Mouse (Mus musculus) right cerebral cortex, postnatal 25 days (tissue): ENCODE measurements around the gene Cog7.

Experiments used
- DNase-seq: peaks from one replicate; pipeline ENCODE4 v3.0.0; 2022

The Cog7 gene

DNA sequence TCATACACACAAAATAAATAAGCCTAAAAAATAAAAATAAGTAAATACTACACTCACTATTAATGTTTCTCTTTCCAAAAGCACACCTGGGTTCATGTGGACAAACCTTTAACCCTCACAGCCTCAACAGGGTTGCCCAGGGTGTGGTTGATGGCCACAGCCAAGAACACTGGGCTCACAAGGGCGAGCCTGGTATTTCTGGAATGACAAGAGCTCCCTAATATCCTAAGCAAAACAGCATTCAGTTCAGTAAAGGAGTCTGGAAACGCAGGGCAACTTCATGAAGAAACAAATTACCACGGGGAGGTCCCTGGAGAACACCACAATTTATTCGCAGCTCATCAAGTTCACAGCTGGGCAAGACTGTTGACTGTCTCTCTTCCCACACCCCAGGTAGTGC is 34.0 kb downstream of the Cog7 start:
- DNase-seq, result no peak

DNA sequence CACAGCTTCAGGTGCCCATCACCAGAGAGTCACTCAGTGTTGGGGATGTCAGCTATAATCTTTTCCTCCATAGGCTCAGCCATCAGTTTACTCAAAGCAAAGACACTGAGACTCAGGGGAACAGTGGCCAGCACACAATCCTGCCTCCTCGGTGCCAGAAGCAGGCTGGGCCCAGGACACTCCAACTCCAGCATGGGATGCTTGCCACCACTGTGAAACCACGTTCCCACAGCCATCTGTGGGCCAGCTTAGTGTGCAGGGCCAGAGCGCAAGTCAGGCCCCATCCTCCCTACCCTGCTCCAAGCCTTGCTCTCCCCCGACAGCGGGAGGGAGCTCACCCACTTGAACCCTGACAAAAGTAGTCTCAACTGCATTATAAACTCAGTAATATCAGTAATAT is 35.3 kb downstream of the Cog7 start:
- no peak for DNase-seq

DNA sequence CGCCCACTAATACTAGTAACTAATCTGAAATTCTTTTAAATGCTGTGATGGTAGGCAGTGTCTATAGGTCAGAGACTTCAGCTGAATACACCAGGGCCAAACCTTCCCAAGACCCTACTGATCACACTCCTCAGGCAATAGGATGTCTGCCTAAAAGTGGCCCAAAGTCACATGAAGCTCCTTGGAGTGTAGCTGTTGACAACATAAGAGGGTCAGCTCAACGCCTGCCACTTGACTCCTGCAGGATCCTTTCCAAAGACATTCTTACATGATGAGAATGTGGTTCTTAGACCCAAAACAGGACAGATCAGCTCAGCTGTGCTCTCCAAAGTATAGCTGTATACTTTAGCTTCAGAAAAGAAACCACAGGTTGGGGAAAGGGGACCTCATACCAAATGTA is 39.1 kb downstream of the Cog7 start:
- no peak for DNase-seq

DNA sequence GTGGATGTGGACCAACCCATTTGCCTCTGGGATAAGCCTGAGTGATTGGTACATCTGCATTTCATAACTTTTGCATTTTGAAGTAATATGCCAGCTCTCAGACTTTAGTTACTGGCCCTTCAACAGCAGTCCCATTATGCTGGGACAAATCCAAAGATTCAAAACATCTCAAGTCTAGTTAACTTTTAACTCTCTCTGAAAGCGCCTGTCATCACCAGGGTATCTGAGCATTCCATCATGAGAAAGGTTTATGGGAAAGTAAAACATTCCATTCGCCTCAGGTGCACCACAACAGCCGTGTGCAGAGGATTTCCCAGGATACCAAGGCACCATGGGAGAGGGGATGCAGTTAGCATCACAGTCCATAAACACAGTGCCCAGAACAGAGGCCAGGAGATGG is 39.9 kb downstream of the Cog7 start:
- no peak for DNase-seq

DNA sequence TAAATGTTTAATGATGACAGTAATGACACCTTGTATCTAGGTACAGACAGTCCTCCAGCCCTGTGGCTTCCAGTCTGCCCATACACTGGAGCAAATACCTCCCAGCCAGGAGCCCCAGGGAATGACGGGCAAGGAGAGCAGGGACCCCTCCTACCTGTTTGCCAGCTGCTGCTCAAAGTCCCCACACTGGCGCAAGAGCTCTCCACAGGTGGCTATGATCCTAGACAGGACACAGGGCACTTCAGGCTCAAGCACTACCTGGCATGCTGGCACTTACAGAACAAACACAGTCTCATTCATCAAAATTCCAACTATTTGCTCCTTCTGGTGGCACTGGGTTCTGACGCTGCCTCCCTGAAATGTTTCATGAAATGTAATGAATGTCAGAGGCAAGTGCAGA is 40.5 kb downstream of the Cog7 start:
- no peak for DNase-seq

DNA sequence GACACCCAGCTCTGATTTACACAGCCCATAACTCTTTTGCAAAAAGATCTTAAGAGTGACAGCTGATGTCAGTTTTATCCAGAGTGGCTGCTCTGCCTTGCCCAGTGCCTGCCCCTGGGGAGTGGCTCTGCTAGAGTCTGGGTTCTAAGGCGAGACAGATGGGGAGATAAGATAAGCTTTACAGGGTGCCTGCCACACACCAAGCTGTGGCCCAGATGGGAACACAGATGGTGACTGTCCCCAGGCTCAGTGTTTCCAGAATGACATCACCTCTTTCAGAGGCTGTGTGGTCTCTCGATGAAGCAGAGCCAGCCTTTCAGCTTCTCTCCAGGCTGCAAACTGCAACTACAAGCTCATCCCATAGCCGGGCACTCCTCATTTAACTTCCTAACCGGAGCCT is 41.8 kb downstream of the Cog7 start:
- peak; percentile 74 for DNase-seq

DNA sequence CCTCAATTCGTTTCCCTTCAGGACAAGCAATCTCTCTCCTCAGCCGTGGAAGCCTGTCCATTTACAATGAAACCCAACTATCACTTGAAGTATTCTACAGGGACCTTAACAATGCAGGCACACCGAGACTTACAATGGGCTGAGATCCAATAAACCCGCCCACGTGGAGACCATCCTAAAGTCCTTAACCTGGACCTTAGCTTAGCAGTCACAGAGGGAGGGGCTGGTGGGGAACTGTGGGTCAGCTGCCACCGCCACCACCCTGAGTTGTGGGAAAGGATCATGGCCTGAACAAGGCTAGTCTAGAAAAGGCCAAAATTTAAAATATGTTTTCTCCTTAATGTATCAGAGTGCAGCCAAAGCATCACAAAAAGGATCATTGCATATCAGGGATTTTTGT is 42.3 kb downstream of the Cog7 start:
- no peak for DNase-seq

DNA sequence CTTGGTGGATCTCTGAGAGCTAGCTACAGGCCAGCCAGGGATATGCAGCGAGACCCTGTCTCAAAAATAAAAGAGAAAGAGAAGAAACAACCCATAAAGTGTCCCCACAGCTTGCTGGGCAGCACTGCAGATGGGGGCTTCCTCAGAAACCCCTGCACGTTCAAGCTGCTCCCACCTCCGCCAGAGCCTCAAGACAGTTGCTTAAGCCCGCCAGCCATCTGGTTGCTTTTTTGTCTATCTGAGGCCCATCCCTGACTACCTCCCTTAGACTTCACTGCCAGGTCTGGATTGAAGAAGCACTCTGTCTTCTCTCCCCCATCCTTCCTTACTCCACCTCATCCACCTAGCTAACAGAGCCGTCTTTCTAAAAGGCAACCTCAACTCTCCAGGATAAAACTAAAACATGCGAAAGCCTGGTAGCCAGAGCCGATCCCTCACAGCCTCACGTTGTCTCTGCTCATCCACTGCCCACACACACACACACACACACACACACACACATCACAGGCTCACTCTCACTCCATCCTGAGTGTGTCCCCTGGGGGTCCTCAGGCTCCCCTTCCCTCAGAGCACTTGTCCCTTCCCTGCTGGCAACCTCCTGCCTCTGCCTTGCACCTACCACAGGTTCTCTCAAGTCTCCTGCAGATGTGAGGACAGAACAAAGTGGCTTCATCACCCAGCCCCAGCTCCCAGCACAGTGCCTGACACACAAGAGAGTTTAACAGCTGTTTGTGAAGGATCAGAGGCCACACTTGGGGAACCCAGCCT is 43.2 kb downstream of the Cog7 start:
- DNase-seq, result peak; percentile 36

DNA sequence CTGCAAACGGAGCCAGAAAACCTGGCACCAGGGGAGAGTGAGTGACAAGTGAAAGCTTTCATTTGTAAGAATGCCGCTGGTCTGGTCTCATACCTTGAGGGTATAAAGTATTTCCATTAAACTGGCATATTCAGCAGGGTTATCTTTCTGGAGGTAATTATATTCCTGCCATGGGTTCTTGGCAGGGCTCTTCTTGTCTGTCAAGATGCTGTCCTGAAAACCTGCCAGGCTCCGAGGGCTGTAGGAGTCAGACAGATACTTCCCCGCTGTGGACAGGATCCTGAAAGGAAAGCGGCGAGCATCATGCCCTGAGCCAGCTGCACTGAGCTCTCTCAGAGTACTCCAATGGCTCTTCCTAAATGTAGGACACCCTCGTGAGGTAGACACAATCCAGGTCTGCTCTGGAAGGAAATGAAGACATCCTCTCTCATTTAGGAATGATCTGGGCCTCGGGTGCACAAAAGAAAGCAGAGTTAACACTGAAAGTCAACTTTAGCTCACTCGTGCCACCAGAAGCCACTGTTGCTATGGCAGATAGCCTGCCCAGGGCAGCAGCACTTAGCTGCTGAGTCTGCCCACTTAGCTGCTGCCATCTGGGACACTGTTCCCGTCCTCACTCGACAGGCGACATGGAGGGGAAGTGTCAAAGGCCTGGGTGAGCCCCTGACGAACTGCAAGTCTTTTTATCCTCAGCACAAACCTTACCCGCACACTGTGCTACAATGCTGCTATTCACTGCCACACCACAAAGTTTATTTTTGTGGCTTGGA is 44.5 kb downstream of the Cog7 start:
- DNase-seq, result no peak

DNA sequence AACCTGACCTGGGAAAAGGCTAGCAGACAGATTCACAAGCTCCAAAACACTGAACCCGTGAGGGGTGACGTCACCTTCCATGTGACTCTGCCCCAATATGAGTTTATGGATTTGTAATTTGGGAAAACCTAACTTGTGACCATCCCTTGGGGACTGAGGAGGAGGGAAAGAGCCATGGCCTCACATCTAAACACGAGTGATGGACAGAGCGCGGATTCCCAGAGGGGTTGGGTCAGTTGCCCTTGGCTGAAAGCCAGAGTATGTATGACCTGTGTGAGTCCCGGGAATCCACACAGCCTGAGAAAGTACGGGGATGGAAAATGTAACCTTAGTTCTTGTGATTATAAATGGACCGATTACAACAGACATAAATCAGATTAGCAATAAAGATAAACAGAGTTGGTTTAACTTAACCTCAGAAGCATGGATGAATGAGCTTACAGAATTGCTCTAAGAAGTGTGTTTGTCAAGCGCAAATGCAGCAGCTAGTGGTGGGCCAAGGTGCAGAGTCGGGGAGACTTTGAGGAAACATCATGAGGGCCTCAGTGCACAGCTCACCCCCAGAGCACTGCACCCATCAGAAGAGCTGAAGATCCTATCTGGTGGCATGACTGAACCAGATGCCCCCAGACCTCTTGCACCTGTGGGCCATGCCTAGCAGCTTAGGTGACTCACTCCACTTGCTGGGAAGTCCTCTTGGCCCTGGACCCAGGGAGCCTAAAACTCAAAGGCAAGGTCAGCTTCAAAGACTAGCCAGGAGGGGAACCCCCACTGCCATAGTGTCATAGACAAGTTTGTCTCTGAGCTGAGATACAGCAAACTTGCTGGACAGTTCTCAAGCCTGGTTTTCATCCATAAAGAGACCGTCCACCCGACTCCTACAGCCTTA is 45.4 kb downstream of the Cog7 start:
- no peak for DNase-seq

DNA sequence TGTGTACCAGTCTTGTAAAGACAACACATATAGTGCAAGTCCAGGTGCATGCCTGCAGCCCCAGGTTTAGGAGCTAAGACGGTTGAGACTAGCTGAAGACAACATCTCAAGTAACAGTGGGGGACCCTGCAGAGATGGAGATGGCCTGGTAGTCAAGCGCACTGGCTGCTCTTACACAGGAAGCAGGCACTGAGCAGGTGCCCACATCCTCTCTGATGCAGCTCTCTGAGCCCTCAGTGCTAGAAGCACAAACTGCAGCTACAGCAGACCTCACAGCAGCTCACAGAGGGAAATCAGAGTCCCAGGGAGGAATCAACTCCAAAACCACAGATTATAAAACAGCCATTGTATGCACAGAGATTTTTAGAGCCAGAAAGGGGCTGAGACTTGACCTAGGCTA is 47.2 kb downstream of the Cog7 start:
- DNase-seq, result no peak

DNA sequence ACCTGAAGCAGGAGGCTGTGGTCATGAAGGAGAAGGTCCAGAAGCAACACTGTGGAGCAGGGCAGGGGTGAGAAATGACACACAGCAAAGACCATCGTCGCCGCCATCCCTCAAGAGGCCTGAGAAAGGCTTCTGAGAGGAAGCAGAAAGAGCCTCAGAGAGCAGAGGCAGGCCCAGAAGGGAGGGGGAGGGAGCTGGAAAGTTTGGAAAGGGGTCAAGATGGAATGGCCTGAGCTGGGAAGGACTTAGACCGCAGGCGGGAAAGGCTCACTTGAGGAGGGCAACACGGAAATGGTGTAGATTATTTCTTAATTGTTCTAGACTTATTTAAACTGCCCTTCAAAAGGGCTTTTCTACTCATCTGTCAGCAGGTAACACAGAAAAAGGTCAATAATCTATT is 47.8 kb downstream of the Cog7 start:
- no peak for DNase-seq

DNA sequence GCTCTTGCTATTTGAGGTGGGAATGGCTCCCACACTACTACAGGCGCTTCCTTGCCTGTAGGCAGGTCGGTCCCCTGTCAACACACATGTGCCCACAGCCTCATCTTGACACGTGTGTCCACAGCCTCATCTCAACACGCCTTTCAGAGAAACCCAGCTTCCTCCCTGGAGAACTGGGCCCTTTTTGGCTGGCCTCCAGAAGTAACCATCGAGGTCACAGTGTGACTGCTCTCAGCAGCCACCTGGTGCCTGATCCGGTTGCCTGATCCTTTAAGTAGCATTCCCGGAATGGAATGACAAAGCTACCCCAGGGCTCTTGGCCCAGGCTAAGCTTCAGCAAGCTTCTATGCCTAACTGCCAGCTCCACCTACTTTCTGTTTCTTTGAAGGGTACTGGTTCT is 50.3 kb downstream of the Cog7 start:
- DNase-seq, result no peak

DNA sequence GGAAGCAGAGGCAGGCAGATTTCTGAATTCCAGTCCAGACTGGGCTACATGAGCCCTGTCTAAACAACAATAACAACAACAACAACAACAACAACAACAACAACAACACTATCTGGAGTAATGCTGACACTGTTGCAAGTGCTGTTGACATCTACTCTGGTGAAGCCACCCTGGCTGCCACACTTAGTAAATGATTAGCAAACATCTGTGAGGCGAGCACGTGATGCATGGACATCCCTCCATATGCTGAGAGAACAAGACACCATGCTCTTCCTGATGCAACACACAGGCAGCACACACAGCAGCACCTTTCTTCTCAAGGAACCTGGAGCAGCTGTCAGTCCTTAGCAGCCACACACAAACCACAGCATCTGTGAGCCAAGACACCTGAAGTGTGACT is 53.6 kb downstream of the Cog7 start:
- DNase-seq, result no peak

DNA sequence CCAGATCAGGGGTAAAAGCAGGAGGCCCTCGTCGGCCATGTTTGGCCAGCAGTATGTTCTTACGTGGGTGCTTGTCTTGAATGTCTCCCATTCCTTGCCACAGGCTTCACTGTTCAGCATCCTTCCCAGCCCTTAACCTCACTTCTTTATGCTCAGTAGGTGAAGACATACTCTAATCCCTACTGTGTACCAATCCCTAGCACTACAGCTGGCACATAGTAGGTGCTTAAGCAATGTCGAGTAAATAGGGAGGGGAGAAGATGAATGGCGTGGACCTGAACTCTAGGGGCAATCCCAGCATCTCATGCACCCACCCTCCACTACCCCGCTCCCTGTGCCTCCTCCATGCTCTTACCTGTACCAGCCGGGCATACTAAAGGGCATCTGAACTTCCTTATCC is 57.1 kb downstream of the Cog7 start:
- DNase-seq, result no peak

DNA sequence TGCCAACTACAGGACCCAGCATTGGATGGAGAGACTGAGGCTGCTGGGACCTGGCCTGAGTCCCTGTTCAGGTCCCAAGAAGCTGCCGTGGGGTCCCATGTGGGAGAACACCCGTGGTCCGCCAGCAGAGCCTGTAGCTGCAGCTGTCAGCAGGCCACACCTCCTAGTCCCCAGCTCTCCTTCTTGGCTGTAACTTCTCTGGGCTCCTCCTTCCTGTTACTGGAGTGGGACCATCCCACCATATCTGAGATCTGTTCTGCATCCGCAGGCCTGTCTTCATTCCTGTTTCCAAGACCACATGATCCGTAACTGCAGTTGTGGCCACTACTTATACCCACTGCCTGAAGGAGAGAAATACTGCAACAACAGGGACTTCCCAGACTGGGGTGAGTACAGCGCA is 67.6 kb downstream of the Cog7 start:
- DNase-seq, result no peak

DNA sequence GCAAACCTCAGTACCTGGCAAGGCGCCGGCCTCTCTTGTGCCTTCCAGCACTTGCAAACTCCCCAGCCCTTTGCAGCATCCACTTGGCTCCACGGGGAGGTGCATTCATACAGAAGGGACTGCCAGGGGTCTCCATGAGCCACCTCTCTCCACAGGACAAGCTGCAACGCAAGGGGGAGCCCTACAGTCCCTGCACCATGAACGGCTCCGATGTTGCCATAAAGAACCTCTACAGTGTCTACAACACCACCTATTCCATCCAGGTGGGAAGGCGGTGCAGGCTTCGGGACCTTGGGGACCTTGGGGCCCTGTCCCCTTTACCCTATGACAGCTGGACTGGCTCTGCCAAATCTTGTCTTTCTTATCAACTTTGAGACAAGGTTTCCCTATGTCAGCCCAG is 69.3 kb downstream of the Cog7 start:
- no peak for DNase-seq

DNA sequence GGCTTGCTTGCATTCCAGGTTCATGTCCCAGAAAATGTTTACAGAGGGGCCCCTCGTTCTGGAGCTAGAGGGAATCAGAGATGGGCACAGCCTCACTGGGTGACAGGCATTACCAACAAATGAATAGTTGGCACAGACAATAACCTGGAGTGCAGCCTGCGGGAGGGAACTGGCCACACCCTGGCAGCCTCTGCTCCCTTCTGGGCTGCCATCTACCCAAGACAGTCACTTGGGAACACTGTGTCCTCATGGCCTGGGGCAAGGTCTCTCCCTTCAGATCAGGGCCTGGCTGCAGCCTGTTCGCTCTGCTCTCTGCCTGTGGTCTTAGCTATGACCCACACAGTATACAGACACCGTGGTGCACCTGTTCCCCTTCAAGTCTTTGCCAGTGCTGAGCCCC is 74.6 kb downstream of the Cog7 start:
- no peak for DNase-seq

DNA sequence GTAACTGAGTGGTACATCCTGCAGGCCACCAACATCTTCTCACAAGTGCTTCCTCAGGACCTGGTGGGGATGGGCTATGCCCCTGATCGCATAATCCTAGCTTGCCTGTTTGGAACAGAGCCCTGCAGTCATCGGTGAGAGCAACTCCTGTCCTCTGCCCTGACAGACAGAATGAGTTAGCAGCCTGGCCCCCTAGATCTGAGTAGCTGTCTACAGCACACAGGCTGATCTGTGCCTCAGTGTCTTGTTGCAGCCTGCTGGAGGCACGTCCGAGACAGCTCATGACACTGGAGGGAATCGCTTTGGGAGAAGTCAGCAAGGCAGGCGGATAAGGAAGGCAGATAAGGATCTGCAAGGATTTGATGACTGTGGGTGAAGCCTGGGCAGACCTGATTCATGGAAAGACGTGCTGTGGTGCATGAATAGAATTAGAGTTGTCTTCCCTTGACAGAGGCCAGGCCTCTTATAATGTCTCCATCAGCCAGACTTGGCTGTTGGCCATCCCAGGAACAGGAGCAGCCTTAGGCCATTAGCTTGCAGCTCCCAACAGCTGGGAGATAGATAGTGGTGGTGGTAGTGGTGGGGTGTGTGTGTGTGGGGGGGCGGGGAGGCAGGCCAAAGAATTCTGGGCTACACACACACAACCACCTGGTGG is 78.6 kb downstream of the Cog7 start:
- no peak for DNase-seq

DNA sequence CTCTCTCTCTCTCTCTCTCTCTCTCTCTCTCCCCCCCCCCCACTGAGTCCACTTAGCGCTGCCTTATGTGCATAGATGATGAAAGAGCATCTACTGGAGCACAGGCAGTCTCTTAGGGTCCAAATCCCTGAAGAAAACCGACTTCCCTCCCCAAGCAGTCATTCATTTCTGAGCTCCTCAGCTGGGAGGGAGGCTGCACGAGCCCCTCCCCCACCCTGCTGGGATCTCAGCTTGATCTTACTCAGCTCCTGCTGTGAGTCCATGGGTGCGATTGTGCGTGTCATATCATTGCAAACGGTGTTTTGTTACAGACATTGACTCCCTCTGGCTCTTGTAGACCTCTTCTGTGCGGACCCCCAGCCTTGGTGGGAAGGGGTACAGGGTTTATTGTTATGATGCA is 81.6 kb downstream of the Cog7 start:
- no peak for DNase-seq

DNA sequence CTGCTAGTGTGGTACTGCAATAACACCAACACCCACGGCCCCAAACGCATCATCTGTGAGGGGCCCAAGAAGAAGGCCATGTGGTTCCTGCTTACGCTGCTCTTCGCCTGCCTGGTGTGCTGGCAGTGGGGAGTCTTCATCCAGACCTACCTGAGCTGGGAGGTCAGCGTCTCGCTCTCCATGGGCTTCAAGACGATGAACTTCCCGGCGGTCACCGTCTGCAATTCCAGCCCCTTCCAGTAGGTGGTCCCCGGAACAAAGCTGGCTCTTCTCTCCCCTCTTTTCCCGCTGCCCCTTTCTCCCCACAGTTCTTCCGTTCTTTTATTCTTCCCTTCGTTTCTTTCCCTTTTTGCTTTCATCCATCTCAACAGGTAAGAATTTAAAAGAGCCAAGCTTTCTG is 82.2 kb downstream of the Cog7 start:
- DNase-seq, result no peak

DNA sequence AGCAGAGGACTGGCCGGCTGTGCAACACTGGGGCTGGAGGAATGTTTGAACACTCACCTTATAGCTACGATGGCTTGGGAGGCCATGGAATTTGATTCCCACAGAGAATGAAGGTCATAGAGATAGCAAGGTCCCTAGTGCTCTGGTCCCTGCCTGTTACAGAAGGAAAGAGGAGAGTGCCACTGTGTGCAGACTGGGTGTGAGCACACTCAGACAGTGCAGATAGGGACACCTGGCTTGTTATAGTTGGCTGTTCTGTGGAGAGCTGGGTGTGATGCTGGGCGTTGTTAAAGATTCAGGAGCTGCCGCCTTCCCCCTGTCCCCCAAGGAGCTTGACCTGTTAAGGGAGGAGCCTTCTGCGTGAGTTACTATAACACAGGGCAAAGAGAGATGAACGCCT is 84.8 kb downstream of the Cog7 start:
- no peak for DNase-seq
